Mouse (Mus musculus): ENCODE results near the gene Rps6kc1.
A peak's percentile ranks its signal among the peaks of the same experiment; 100 is the strongest.

The Rps6kc1 gene

DNA sequence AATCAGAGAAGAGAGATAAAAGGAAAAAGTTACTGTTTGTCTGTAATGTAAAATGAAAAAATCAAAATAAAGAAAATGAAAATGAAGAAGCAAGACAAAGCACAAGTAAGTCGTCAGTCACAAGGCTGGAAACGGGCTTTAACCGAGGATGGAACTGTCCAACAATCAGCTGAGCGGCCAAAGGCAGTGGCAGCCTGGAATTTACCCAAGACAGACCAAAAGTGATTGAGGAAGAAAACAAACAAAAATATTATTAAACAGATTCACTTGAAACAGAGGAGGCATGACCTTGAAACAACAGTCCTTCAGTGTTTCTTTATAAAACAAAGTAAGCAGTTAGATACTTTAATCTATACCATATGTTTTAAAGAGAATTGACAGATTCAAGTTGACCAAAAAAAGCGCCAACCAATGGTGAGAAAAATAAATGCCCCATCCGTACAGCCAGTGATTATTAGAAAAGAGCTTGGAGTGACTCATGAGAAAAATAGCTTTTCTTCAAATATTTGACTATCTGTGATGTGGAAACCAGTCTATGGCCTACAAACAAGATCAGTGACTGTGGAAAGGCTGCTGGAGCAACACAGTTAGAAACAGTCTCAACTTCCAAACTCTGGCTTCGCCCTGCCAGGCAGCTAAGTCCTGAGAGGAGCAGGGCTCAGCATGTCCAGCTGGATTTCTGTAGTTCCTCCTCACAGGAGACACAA, 77.2 kb downstream of the Rps6kc1 start:
- DNase-seq (ENCODE audit: low read depth, low spot score) = no peak

DNA sequence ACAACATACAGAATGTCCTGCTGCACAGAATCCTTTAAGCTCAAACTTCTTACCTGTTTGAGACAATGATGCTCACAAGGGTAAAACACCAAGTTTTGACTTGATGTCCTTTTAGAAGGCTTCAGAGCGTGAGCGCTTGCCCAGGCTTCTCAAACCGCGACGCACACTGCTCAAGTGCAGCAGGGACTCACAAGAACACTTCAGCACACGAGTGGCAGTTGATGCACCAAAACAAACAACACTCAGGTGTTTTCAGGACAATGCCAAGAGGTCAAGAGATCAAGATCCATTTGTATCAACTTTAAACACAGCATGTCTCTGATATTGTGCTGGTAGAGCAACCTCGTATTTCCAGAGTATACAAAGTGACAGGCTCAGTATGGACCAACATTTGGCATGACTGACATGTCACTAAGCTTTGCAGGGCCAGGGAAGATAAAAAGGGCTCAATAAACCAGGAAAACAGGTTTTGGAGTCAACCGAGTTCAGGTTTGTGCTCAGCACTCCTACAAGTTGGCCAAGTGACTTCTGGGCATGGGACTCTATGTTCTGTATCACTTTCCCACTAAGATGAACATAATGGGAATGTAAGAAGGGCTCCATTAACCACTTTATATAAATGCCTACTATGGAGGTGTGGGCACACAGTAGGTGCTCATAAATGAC, 78.5 kb downstream of the Rps6kc1 start:
- no peak for DNase-seq (ENCODE audit: low read depth, low spot score)

DNA sequence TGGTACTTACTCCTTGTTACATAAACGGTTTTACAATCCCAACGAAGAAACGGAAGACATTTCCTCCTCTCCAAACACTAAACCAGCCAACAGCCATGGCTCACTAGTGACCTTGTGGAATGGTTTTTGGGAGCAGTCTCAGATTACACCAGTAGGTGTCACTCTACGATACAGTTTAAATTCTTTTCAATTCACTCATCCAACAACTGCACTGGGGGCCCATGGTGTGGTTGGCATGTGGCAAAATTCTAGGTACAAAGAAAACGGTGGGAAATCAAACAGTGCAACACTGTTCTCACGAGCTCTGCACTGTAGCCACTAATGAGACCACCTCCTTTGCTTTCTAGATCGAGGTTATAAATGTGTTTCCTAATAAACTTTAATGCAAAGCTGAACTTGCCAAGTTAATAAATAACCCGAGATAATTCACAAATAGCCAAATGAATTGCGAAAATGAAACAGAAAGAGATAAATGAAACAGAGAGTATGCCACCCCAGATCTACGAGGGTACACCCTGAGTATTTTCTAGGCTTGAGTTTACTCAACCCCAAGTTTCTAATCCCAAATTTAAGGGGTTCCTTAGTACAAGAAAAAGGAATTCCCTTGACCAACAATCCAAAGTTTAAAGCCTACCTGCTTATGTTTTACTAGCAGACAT, 79.6 kb downstream of the Rps6kc1 start:
- DNase-seq (ENCODE audit: low read depth, low spot score) = peak; percentile 68

DNA sequence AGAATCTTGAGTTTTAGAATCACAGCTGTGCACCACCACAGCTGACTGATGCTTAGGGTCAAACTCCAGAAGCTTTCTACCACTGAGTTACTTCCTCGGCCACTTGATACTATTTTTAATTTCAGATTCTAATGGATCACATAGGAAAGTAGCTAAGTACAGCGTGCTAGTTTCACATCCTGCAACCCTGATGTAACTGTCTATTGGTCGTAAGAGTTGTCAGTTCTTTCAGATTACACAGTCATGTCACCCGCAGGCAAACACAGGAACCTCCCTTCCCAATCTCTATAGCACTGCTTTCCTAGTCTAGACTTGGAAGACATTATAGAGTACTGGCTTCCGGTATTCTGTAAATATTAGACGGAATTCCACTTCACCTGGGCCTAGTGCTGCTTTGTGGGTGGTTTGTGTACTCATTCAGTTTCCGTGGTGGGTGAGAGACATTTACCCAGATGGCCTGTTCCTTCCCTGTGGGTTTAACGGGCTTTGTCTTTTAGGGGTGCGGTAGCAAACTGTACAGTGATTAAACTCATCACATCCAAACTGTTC, 85.0 kb downstream of the Rps6kc1 start:
- no peak for DNase-seq (ENCODE audit: low read depth, low spot score)

DNA sequence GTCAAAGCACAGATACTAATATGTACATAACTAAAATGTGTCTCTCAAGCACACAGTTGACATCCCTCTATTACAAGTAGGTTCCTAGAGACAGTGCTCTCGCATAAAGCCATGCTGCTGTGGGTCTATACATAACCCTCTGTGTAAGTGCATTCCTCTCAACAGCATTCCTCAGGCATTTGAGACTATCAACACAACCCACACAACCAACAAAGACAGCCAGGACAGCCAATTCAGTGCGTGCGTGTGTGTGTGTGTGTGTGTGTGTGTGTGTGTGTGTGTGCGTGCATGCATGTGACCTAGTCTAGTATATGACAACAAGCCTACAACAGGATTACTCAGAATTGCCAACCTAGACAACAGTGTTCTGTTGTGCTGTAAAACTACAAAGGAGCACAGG, 87.8 kb downstream of the Rps6kc1 start:
- no peak for DNase-seq (ENCODE audit: low read depth, low spot score)

DNA sequence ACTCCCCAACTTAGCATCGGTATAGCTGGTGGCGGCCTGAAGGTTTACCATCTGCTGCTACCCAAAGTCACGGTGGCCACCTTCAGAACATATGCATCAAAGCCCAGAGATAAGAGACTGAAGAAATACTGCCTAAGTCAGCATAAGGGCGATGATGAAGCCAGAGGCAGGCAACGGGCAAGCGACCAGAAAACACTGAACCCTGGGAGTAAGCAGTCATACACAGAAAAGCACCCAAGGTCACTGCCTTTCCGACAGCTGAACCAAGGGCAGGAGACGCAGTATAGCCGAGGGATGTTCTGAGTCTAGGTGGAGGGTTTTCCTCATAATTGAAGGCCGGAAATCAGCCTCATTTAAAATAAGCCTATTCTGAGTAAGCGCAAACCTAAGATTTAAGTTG, 95.4 kb downstream of the Rps6kc1 start:
- DNase-seq (ENCODE audit: low read depth, low spot score) = no peak

DNA sequence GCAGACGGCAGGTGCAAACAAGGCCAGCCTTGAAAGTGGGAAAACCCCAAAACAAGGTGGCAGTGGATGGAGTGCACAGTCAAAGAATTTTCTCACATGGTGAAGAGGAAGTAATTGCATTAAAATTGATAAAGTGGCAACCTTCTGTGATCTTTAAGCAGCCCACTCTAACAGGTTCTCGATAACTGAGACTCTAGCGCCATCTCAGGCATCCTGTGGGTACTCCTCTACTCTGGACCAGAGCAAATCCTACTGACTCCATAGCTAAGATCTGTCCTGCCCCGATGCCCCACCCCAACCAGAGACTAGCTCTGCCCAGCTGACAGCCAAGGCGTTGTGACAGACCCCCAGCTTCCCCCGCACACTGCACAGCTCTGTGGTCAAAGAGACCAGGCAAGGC, 101.2 kb downstream of the Rps6kc1 start:
- peak; percentile 14 for DNase-seq (ENCODE audit: low read depth, low spot score)

DNA sequence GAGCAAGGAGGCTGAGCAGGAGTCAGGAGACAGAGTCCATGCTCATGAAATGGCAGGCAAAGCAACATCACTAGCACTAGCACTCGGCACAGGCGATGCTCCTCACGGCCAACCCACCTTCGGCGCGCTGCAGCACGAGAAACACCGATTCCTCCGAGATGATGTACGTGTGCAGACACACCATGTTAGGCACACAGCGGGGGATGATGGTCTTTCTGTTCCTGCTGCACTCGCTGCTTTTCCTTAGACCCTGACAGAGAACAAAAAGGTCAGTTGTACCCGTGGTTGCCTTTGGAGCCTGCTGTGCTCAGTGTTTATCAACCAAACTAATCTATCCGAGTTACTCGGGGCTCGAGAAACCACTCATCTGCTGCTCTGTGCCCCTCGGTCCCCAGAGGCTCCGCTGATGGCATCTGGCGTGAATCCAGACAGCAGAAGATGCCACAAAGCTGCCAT, 102.8 kb downstream of the Rps6kc1 start:
- peak; percentile 39 for DNase-seq (ENCODE audit: low read depth, low spot score)

DNA sequence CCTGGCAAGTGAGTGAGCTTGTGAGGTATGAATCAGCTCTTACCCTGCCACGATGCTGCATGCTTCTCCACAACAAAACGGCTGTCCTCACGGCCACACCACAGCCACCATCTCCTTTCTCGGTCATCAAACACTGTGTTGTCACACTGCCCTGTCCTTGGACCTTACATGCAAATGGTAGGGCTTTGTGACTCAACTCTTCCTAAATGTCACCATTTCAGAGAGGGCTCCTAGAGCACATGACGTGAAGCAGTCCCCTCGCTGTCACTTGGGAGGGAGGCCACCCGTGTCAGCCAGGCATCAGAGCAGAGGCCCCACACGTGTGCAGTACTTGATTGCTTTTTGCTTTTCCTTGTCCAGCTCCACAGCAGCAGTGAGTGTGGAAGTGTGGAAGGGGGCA, 104.8 kb downstream of the Rps6kc1 start:
- DNase-seq (ENCODE audit: low read depth, low spot score) = no peak

DNA sequence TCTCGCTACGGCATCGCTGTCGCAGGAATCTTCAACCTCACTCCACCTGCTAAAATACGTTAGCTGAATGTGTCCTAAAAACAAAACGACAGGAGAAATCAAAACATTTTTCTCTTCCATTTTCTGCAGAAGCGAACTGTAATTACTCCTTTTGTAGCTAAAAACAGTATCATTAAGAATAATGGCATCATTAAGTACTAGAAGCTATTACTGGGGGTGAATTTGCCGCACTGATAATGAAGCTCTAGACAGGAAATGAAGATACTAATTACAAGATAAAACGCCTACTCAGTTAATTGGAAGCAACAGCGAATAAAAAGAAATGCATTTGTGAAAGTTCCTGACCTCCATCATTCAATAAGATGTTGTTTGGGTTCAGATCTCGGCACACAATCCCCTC, 112.9 kb downstream of the Rps6kc1 start:
- no peak for DNase-seq (ENCODE audit: low read depth, low spot score)

DNA sequence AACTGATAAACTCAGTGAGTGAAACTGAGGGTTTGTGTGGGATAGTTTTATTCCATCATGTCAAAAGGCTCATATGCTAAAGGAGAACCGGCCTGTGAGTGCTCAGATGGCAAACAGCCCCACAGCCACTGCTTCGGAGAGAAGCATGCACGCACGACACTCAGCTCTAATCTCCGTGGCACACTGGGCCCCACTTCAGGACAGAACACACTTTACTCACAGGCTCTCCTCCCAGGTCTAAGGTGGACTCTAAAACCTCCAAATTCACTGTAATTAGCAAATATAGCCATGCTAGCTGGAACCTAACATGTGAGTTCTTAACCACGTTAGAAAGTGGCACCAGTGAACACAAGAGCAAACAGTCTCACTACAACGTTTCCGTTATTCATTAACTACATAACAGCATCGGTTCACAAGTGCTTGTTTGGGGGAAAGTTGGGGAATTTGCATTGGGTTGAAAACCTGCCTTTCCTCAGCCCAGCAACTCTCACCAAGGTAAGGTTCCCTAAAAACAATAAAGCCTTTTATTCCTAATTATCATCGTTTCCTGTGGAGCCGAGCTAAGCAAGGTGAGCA, 114.0 kb downstream of the Rps6kc1 start:
- no peak for DNase-seq (ENCODE audit: low read depth, low spot score)

DNA sequence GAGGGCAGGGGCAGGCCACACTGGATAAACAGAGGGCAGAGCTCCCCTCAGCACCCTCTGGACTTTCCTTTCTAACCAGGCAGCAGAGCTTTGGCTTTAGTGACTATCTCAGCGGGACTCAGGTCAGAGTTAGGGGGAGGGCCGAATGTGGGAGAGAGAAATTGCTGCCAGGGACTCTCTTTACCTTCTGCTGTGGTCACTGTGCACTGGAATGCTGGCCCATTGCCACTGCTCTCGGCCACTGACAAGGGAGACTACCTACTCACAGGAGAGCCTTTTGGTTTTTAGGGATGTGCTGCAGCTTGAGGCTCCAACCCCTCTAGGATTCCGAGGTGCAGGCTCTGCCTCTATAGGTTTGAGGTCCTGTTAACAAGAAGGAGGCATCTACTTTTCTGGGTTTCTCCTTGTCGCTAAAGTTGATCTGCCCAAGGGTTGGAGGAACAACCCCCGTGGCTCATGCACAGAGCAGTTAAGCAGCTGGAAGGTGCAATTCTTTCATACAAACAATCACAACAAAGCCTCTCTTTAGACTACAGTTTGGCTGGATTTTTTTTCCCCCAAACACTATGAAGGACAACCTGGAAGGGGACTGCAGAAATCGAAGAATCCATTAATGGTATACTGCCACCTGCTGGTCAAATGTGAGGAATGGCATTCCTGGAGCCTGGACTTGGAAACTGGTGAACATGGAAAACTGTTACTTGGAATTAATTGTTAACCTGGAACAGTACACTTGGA, 114.7 kb downstream of the Rps6kc1 start:
- DNase-seq (ENCODE audit: low read depth, low spot score) = peak; percentile 60

DNA sequence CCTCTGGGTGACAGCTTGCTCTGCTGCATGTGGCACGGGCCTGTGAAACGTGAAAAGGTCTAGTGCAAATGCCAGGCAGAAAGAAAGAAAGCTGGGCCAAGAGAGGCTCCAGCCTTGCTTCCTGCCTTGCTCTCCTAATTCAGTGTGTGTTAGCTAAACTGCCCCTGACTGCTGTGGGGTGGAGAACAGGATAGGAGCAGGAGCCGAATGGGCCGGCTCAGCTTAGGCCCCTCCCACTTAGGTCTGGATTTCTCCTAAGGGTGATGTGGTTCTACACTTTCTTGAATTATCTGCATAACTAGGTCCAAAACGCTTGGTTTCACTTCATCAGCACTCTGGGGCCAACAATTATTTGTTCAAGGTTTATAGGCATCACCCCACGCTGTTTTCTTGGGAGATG, 119.9 kb downstream of the Rps6kc1 start:
- DNase-seq (ENCODE audit: low read depth, low spot score) = peak; percentile 30

DNA sequence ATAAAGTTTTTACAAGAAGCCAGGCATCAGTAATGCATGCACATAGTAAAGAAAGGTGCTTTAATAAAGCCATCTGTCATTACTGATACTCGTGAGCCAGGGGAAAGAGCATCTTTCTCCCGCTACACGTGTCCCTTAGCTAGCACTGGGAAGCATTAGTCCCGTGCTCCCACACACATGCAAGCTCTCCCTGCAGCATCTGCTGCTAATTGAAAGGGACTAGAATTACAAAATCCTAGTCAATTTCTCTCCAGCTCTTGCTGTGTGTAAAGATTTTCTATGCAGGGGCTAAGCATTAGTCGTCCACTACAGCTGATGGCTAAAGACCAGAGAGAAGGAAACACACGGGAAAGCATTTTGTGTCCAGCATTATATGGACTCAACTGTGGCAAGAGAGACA, 120.8 kb downstream of the Rps6kc1 start:
- DNase-seq (ENCODE audit: low read depth, low spot score) = no peak

DNA sequence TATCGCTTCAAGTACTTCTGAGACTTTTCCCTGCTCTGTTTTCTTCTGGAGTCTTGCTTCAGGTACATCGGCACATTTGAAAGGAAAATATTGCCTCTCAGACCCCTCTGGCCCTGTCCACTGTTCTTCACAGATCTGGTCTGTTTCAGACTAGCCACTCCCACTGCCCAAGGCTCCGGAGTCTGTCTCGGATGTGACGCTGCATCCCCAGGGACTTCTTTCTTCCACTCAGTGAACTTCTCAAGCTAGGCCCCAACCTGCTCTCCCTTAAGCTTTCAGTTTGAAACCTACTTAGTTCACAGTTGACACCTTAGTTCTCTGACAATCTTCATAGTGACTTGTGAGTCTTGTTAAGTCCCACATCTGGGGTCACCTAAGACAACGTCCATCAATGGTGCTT, 133.9 kb downstream of the Rps6kc1 start:
- DNase-seq (ENCODE audit: low read depth, low spot score) = no peak

DNA sequence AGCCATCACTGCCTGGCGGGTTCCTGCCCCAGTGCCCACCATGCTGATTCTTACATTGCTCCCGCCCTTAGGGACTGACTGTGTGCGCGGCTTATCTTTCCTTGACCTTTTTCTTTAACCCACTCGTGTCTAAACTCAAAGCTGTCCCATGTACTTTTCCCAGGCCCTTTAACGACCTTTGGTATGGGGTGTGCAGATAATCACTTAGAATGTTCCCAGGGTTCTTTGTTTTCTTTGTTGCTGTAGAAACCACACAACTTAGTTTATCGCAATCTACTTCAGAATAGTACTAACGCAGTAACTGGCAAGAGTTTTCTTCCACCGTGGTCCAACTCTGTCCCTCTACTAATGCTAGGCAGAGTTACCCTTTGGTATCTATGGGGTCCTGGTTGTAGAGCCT, 135.3 kb downstream of the Rps6kc1 start:
- DNase-seq (ENCODE audit: low read depth, low spot score) = no peak

DNA sequence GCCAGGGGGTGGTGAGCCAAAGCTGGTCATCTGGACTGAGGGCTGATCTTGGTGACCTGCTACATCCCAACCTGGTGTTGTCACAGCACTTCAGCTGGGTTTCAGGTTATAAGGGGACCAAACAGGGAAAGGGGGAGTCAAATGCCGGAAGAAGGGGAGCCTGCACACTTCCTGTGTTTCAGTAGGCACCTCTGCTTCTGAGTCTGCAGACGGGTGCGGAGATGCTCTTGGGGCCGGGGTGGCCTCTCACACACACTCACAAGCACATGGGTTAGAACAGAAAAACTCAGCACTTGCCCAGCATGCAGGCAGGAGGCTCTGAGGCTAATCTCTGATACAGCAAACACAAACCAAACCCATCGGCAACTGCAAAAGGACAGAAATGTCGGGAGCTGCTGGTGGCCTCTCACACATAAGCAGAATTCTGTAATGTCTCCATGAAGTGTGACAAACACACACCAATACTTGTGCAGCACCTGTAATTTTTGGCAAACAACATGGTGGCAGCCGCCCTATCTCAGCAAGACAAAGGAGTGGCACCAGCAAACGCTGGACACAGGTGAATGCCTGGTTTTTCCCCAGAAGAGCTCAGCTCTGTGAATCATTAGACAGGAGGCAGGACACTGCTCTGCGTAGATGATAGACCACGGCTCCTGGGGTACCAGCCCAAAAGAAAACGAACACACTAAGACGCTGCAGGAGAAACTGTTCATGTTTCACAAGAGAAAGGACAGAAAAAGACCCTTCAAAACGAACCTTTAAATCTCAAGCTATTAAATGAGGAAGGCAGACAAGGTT, 139.3 kb downstream of the Rps6kc1 start:
- no peak for DNase-seq (ENCODE audit: low read depth, low spot score)

DNA sequence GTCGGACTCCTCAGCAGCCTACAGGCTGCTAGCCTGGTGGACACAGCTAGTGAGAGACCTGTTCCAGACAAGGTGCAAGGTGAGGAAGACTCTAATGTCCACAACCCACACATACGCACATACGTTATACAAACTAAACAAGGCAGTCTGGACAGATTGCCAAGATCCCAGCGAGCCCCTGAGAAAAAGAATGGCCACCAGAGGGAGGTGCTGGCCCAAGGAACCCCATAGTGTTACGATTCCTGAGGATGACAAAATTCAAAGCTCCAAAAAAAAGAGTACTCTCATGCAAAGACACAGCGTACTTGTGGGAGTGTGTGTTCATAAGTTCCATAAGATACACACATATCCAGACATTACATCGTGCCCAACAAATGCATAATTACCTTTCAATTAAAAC, 141.8 kb downstream of the Rps6kc1 start:
- no peak for DNase-seq (ENCODE audit: low read depth, low spot score)

DNA sequence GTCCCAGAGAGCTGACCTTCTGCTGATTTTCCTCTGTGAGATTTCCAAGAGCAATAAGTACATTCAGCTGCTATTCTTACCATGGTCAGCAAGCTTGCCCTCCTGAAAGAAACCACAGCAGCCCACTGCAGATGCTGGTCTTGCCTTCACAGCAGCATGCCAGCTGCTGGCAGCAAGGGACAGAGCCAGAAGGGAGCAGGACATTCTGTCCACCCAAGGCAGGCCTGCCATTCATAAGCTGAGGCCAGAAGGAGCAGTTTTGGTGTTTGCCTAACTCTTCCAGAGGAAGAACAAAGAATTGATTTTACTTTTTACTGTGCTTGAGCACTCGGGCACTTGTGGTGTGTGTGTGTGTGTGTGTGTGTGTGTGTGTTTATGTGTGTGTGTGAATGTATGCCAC, 143.3 kb downstream of the Rps6kc1 start:
- DNase-seq (ENCODE audit: low read depth, low spot score) = no peak

DNA sequence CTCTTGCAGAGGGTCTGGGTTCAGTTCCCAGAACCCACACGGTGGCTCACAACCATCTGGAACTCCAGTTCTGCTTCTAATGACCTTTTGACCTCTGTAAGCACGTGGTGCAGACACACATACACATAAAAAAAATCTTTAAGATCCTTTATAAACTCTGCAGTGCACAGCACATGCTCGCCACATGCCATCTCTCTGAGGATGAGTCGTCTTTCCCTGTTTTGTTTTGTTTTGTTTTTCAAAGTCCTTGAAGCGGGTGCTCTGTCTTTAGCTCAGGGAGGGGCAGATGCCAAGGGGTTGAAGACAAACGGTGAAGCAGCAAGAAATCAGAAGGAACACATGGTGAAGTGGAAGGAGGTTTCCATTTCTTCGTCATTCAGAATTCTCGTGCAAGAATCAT, 143.9 kb downstream of the Rps6kc1 start:
- DNase-seq (ENCODE audit: low read depth, low spot score) = no peak

DNA sequence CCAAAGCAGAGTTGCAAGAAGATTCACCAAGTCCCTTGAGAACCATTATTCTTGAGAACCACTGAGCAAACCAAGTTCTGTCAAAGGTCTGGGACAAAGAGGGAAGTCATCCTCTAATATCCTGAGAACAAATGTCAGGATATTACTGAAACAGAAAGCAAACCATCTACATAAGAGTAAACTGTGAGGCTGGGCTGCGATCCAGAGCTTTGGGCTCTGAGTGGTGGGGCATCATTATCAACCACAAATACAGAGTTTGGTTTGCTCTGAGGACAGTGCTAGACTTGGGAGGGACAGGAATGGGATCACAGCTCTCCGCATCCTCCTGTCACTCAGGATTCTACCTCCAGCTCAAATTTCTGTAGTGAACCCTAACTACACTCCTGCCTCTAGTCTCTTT, 144.8 kb downstream of the Rps6kc1 start:
- DNase-seq (ENCODE audit: low read depth, low spot score) = no peak
